Mouse (Mus musculus) heart, postnatal 0 days (tissue): ENCODE data around the gene Trpv4.

Experiments used
- CTCF ChIP-seq: IDR thresholded peaks from 2 replicates; pipeline ENCODE4 v1.5.1; 2016; ENCODE audit warnings: antibody characterized with exemption, control low read depth, low read depth
- EP300 ChIP-seq: IDR thresholded peaks from 2 replicates; pipeline ENCODE4 v1.6.1; 2016; ENCODE audit warnings: antibody characterized with exemption, low read depth

DNA sequence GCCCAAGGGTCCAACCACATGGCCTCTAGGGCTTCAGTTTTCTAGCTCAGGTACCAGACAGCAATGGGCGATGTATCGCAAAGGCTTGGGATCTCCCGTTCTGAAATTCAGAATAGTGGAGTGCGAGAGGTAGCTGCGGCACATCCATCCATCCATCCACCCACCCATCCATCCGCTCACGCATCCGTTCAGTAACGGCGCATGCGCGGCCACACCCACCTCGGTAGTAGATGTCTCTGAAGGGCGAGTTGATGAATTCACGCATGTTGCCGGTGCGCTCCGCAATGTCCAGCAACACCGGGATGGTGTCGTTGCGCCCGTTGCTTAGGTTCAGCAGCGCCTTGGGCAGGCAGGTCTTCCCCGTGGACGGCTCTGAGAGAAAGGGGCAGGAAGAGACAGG lies 22.1 kb downstream of the Trpv4 start:
- TF ChIP-seq CTCF: no peak
- TF ChIP-seq EP300: no peak
